In genomic region chr1:86371997-86372396, GRCm38 (mm10) we compare ENCODE assay signal across 8 mouse cellular contexts. TPM values are rescaled to one million over a fixed set of nuclear protein-coding genes. Genes with fewer than 3 reads are reported as not detected.
A peak's percentile ranks its signal among the peaks of the same experiment; 100 is the strongest.
DNase-seq lines count a peak whose midpoint lies in the region; ATAC-seq and TF ChIP-seq lines count a peak whose summit lies in the region.

No protein-coding gene starts in this region.

- H3K9me3 ChIP-seq in heart, postnatal 0 days (replicated peaks; ENCODE audit: control insufficient read depth, low read length) = no peaks in the 10 kb centered on the region
- 0 out of 2 replicates have a peak, but pooled peaks cover 2% of the 10 kb centered on the region for H3K9me3 ChIP-seq in heart, embryonic 12.5 days (replicated peaks)
- H3K9me3 ChIP-seq in neural tube, embryonic 11.5 days (ENCODE audit: control insufficient read depth, low read length) = no peaks in the 10 kb centered on the region

- WGBS in heart, postnatal 0 days = 40% methylated on average over 10 of the region's 10 CpGs
- 43% methylated on average over 10 of the region's 10 CpGs for WGBS in heart, embryonic 12.5 days
- 52% methylated on average over 10 of the region's 10 CpGs for WGBS in neural tube, embryonic 11.5 days

- H3K27ac ChIP-seq in heart, postnatal 0 days (ENCODE audit: low read depth) = no peak overlapping the region
- no peak overlapping the region for H3K27ac ChIP-seq in heart, embryonic 12.5 days (ENCODE audit: poor library complexity, severe bottlenecking)
- no peak overlapping the region for H3K27ac ChIP-seq in neural tube, embryonic 11.5 days (ENCODE audit: low read depth, low read length)

- ATAC-seq in heart, postnatal 0 days (ENCODE audit: insufficient read depth, low read depth) = peak; percentile 80
- no peak; the same call in 1 of the 2 replicates for ATAC-seq in heart, embryonic 12.5 days (ENCODE audit: insufficient number of reproducible peaks, low FRiP score)
- peak; percentile 99 for ATAC-seq in common myeloid progenitor, adult 5-6 weeks (replicated peaks; ENCODE audit: low read depth, poor library complexity, severe bottlenecking)
- no peak for ATAC-seq in neural tube, embryonic 11.5 days (ENCODE audit: insufficient read depth, low FRiP score, low TSS enrichment)

- no peaks in the 10 kb centered on the region for H3K36me3 ChIP-seq in heart, postnatal 0 days (replicated peaks; ENCODE audit: control insufficient read depth, insufficient read depth, low read length)
- H3K36me3 ChIP-seq in heart, embryonic 12.5 days = no peaks in the 10 kb centered on the region
- no peaks in the 10 kb centered on the region for H3K36me3 ChIP-seq in neural tube, embryonic 11.5 days (ENCODE audit: control insufficient read depth, insufficient read depth, low read length)

- H3K27me3 ChIP-seq in heart, postnatal 0 days (ENCODE audit: control insufficient read depth, insufficient read depth, low read length) = no peaks in the 10 kb centered on the region
- H3K27me3 ChIP-seq in heart, embryonic 12.5 days (replicated peaks) = no peaks in the 10 kb centered on the region
- H3K27me3 ChIP-seq in neural tube, embryonic 11.5 days (ENCODE audit: control insufficient read depth, insufficient read depth, low read length) = no peaks in the 10 kb centered on the region

- intact Hi-C loops in left cerebral cortex, postnatal 4 days (cut with DNase I) = no loop called here

- TF ChIP-seq CTCF in heart, postnatal 0 days (IDR thresholded peaks at IDR 0.05; ENCODE audit: low read depth) = peak; percentile 90

- H3K9ac ChIP-seq in heart, postnatal 0 days (replicated peaks; ENCODE audit: low read depth, low read length) = no peak overlapping the region
- no peak overlapping the region for H3K9ac ChIP-seq in heart, embryonic 12.5 days
- H3K9ac ChIP-seq in neural tube, embryonic 11.5 days (ENCODE audit: low read length) = no peak overlapping the region

- H3K4me3 ChIP-seq in heart, postnatal 0 days (ENCODE audit: low read depth, low read length) = no peak overlapping the region
- no peak overlapping the region for H3K4me3 ChIP-seq in heart, embryonic 12.5 days
- H3K4me3 ChIP-seq in neural tube, embryonic 11.5 days (ENCODE audit: low read depth, low read length) = no peak overlapping the region

- no peak for TF ChIP-seq EP300 in heart, postnatal 0 days (IDR thresholded peaks at IDR 0.05; ENCODE audit: low read depth)

- H3K4me2 ChIP-seq in heart, postnatal 0 days (ENCODE audit: low read depth, low read length) = no peak overlapping the region
- no peak overlapping the region for H3K4me2 ChIP-seq in heart, embryonic 12.5 days
- no peak overlapping the region for H3K4me2 ChIP-seq in neural tube, embryonic 11.5 days (ENCODE audit: low read depth)

- H3K4me1 ChIP-seq in heart, postnatal 0 days (ENCODE audit: control insufficient read depth, insufficient read depth) = 0 out of 2 replicates have a peak, but pooled peaks cover 2% of the 10 kb centered on the region
- H3K4me1 ChIP-seq in heart, embryonic 12.5 days (replicated peaks) = no peaks in the 10 kb centered on the region
- no peaks in the 10 kb centered on the region for H3K4me1 ChIP-seq in neural tube, embryonic 11.5 days (ENCODE audit: control insufficient read depth, insufficient read depth, low read length)

- DNase-seq in heart, postnatal 0 days (ENCODE audit: low spot score) = peak; percentile 53
- peak; percentile 38 to 40 for DNase-seq in CD8-positive naive resting alpha-beta T cell, adult 2 months (ENCODE audit: low read depth in 2 of 2, low spot score in 2 of 2)
- peak; percentile 74 for DNase-seq in heart, postnatal 4 days
- DNase-seq in left cerebral cortex, postnatal 4 days = peak; percentile 53
- peak; percentile 55 for DNase-seq in neural tube, embryonic 11.5 days (ENCODE audit: low spot score)
- DNase-seq in thymus, postnatal 36 days = peak; percentile 61 to 62

RNA-seq across cellular contexts. Expression of gene Ncl, which starts 12.8 kb away (rescaled TPM):
- total RNA-seq in heart, postnatal 0 days (2014; rRNA removed; ENCODE audit: low replicate concordance) = 11.2 and 31.7 TPM in 2 replicates
- polyA plus RNA-seq in heart, postnatal 0 days (2015; fragmentation: Nextera tagmentation; extraction: Ambion mirVana) = 153 and 174 TPM in 2 replicates
- polyA plus RNA-seq in heart, embryonic 12.5 days (2016; fragmentation: Nextera tagmentation; extraction: Ambion mirVana) = 331 and 337 TPM in 2 replicates
- total RNA-seq in common myeloid progenitor, adult 5-6 weeks (2017) = 938 and 1,055 TPM in 2 replicates
- 100 to 1,000 TPM; 203 to 206 TPM for total RNA-seq in heart, postnatal 4 days (2021)
- total RNA-seq in left cerebral cortex, postnatal 4 days (2021) = 100 to 1,000 TPM; 232 to 249 TPM
- polyA plus RNA-seq in neural tube, embryonic 11.5 days (2014; fragmentation: Nextera tagmentation; extraction: Ambion mirVana) = 368 and 376 TPM in 2 replicates

RNA-seq across cellular contexts. Expression of gene Nmur1, which starts 54.0 kb away (rescaled TPM):
- total RNA-seq in heart, postnatal 0 days (2014; rRNA removed; ENCODE audit: low replicate concordance) = 0.31 TPM in 1 of 2 replicates, not detected in the other
- polyA plus RNA-seq in heart, postnatal 0 days (2015; fragmentation: Nextera tagmentation; extraction: Ambion mirVana) = not detected in 2 replicates
- not detected in 2 replicates for polyA plus RNA-seq in heart, embryonic 12.5 days (2016; fragmentation: Nextera tagmentation; extraction: Ambion mirVana)
- total RNA-seq in common myeloid progenitor, adult 5-6 weeks (2017) = not detected in 2 replicates
- not detected for total RNA-seq in heart, postnatal 4 days (2021)
- total RNA-seq in left cerebral cortex, postnatal 4 days (2021) = under 1 TPM; 0.48 to 0.62 TPM
- polyA plus RNA-seq in neural tube, embryonic 11.5 days (2014; fragmentation: Nextera tagmentation; extraction: Ambion mirVana) = 0.35 TPM in 1 of 2 replicates, not detected in the other

RNA-seq across cellular contexts. Expression of gene Tex44, which starts 54.1 kb away (rescaled TPM):
- total RNA-seq in heart, postnatal 0 days (2014; rRNA removed; ENCODE audit: low replicate concordance) = not detected in 2 replicates
- not detected in 2 replicates for polyA plus RNA-seq in heart, postnatal 0 days (2015; fragmentation: Nextera tagmentation; extraction: Ambion mirVana)
- polyA plus RNA-seq in heart, embryonic 12.5 days (2016; fragmentation: Nextera tagmentation; extraction: Ambion mirVana) = not detected in 2 replicates
- not detected in 2 replicates for total RNA-seq in common myeloid progenitor, adult 5-6 weeks (2017)
- not detected for total RNA-seq in heart, postnatal 4 days (2021)
- not detected for total RNA-seq in left cerebral cortex, postnatal 4 days (2021)
- polyA plus RNA-seq in neural tube, embryonic 11.5 days (2014; fragmentation: Nextera tagmentation; extraction: Ambion mirVana) = not detected in 2 replicates

Comparison
In these comparisons a context has a peak if more than half of its experiments do, and no peak if none do; other contexts are left out.
1. ATAC-seq: peak in heart, postnatal 0 days (single experiment) and common myeloid progenitor, adult 5-6 weeks (single experiment); none in heart, embryonic 12.5 days (single experiment) and neural tube, embryonic 11.5 days (single experiment).
2. Peak in every context shown above with its lines, with median percentiles within 50 percentile points of each other: DNase-seq.